14 mouse cellular contexts compared by ENCODE assay signal in genomic region chr16:57479776-57480175, GRCm38 (mm10).
A peak's percentile ranks its signal among the peaks of the same experiment; 100 is the strongest.
DNase-seq lines count a peak whose midpoint lies in the region; ATAC-seq lines count a peak whose summit lies in the region.
"Had no signal": no experiment of that assay in that cellular context is flagged by ENCODE, and none has a peak within 500 bp of the region (broad histone marks: within the 10 kb centered on the region; RNA-seq: fewer than 3 reads in every experiment).

No protein-coding gene starts in this region.

- intact Hi-C loops in heart, postnatal 10 days (cut with DNase I) = no loop called here

- H3K4me1 ChIP-seq in heart, embryonic 16.5 days (ENCODE audit: control insufficient read depth, insufficient read depth, low read length) = peaks cover 20% of the 10 kb centered on the region
- 0 out of 2 replicates have a peak, but pooled peaks cover 3% of the 10 kb centered on the region for H3K4me1 ChIP-seq in intestine, embryonic 15.5 days (replicated peaks)
- H3K4me1 ChIP-seq in kidney, embryonic 16.5 days (ENCODE audit: insufficient read depth, low read length) = peaks cover 7% of the 10 kb centered on the region; the same call in 1 of the 2 replicates

- H3K4me2 ChIP-seq in heart, embryonic 16.5 days (ENCODE audit: low read depth, low read length) = no peak overlapping the region
- H3K4me2 ChIP-seq in intestine, embryonic 15.5 days (replicated peaks) = no peak overlapping the region
- no peak overlapping the region for H3K4me2 ChIP-seq in kidney, embryonic 16.5 days (replicated peaks; ENCODE audit: low read depth, low read length)
- H3K4me2 ChIP-seq: limb, embryonic 13.5 days had no signal

- peaks cover 3% of the 10 kb centered on the region; the same call in 1 of the 2 replicates for H3K36me3 ChIP-seq in heart, embryonic 16.5 days (ENCODE audit: control insufficient read depth, insufficient read depth)
- no peaks in the 10 kb centered on the region for H3K36me3 ChIP-seq in intestine, embryonic 15.5 days
- no peaks in the 10 kb centered on the region for H3K36me3 ChIP-seq in kidney, embryonic 16.5 days (ENCODE audit: insufficient read depth, low read length)
- H3K36me3 ChIP-seq: limb, embryonic 13.5 days had no signal

- 40% methylated on average over 5 of the region's 5 CpGs for WGBS in heart, embryonic 16.5 days
- WGBS in intestine, embryonic 15.5 days = 29% methylated on average over 5 of the region's 5 CpGs
- WGBS in kidney, embryonic 16.5 days = 66% methylated on average over 5 of the region's 5 CpGs

- ATAC-seq in heart, embryonic 16.5 days (replicated peaks; ENCODE audit: extremely low read depth, insufficient read depth, low FRiP score) = peak; percentile 66
- 0 out of 2 replicates have a peak, but pooled peaks have one; percentile 28 for ATAC-seq in common myeloid progenitor, adult 5-6 weeks (replicated peaks; ENCODE audit: low read depth, poor library complexity, severe bottlenecking)
- ATAC-seq in intestine, embryonic 15.5 days = peak; percentile 55
- no peak for ATAC-seq in kidney, embryonic 16.5 days (ENCODE audit: low FRiP score, low TSS enrichment)
- ATAC-seq: CD4-positive, CD25-positive, alpha-beta regulatory T cell, adult 4 months had no signal

- H3K27me3 ChIP-seq in heart, embryonic 16.5 days (ENCODE audit: control insufficient read depth, insufficient read depth, low read length) = no peaks in the 10 kb centered on the region
- no peaks in the 10 kb centered on the region for H3K27me3 ChIP-seq in intestine, embryonic 15.5 days (replicated peaks)
- H3K27me3 ChIP-seq in kidney, embryonic 16.5 days (ENCODE audit: insufficient read depth, low read length) = no peaks in the 10 kb centered on the region
- H3K27me3 ChIP-seq: limb, embryonic 13.5 days had no signal

- no peak overlapping the region for H3K4me3 ChIP-seq in heart, embryonic 16.5 days (ENCODE audit: low read length)
- no peak overlapping the region for H3K4me3 ChIP-seq in intestine, embryonic 15.5 days (replicated peaks)
- H3K4me3 ChIP-seq in kidney, embryonic 16.5 days (ENCODE audit: low read length) = no peak overlapping the region
- H3K4me3 ChIP-seq: heart, adult 2 months; limb, embryonic 13.5 days had no signal

- DNase-seq in heart, postnatal 10 days = no peak
- peak; percentile 17 for DNase-seq in 3T3-L1 (ENCODE audit: low read depth, low spot score)
- DNase-seq in kidney, postnatal 36 days = no peak
- no peak for DNase-seq in testis, postnatal 14 days (ENCODE audit: low spot score)
- DNase-seq: adrenal gland, postnatal 36 days; heart, adult 2 months; kidney, adult 9 months; thymus, adult 18-20 months had no signal

- H3K9me3 ChIP-seq in heart, embryonic 16.5 days (replicated peaks; ENCODE audit: control insufficient read depth, low read length) = 0 out of 2 replicates have a peak, but pooled peaks cover 3% of the 10 kb centered on the region
- H3K9me3 ChIP-seq in intestine, embryonic 15.5 days = no peaks in the 10 kb centered on the region
- peaks cover 6% of the 10 kb centered on the region; the same call in 1 of the 2 replicates for H3K9me3 ChIP-seq in kidney, embryonic 16.5 days (ENCODE audit: low read length)

- no peak overlapping the region for H3K27ac ChIP-seq in heart, embryonic 16.5 days (ENCODE audit: low read length)
- no peak overlapping the region for H3K27ac ChIP-seq in intestine, embryonic 15.5 days
- no peak overlapping the region for H3K27ac ChIP-seq in kidney, embryonic 16.5 days (ENCODE audit: low read length)
- H3K27ac ChIP-seq: heart, adult 2 months; limb, embryonic 13.5 days had no signal

- no peak overlapping the region for H3K9ac ChIP-seq in heart, embryonic 16.5 days (ENCODE audit: low read length)
- no peak overlapping the region for H3K9ac ChIP-seq in intestine, embryonic 15.5 days
- H3K9ac ChIP-seq in kidney, embryonic 16.5 days (replicated peaks; ENCODE audit: low read length) = no peak overlapping the region
- H3K9ac ChIP-seq: limb, embryonic 13.5 days had no signal
